Mouse (Mus musculus) hindbrain, embryonic 15.5 days (tissue): ENCODE data around the gene Pramef20. TPM values are rescaled to one million over a fixed set of nuclear protein-coding genes. Genes with fewer than 3 reads are reported as not detected.
"Not testable (repeated sequence)": the region's sequence is repeated elsewhere in the genome, so short reads cannot be mapped to it uniquely, and the experiment has no call there.

Experiments used
- ATAC-seq: fragments of 200-750 bp; cut with Nextera tagmentation; 2 replicates; pipeline ENCODE4 v1.8.0; 2017; ENCODE audit warnings: low read depth, moderate number of reproducible peaks, moderate TSS enrichment; ENCODE audit not compliant: low FRiP score
- H3K27ac ChIP-seq: fragments of 300-500 bp; sonication (generic); replicated peaks from 2 replicates; pipeline ENCODE4 v1.5.1; 2015; ENCODE audit warnings: mild to moderate bottlenecking, inconsistent platforms
- H3K27me3 ChIP-seq: fragments of 300-500 bp; sonication (generic); 2 replicates; pipeline ENCODE4 v1.6.1; 2015; ENCODE audit warnings: control low read depth, inconsistent platforms
- H3K36me3 ChIP-seq: fragments of 300-500 bp; sonication (generic); 2 replicates; pipeline ENCODE4 v1.6.1; 2015; ENCODE audit warnings: control low read depth, inconsistent platforms
- H3K4me1 ChIP-seq: fragments of 300-500 bp; sonication (generic); replicated peaks from 2 replicates; pipeline ENCODE4 v1.6.1; 2015; ENCODE audit warnings: control low read depth, inconsistent platforms
- H3K4me2 ChIP-seq: fragments of 300-500 bp; sonication (generic); 2 replicates; pipeline ENCODE4 v1.6.1; 2015; ENCODE audit warnings: moderate library complexity, mild to moderate bottlenecking, inconsistent platforms
- H3K4me3 ChIP-seq: fragments of 300-500 bp; sonication (generic); 2 replicates; pipeline ENCODE4 v1.5.1; 2015; ENCODE audit warnings: mild to moderate bottlenecking, inconsistent platforms
- H3K9ac ChIP-seq: fragments of 300-500 bp; sonication (generic); 2 replicates; pipeline ENCODE4 v1.6.1; 2015; ENCODE audit warnings: inconsistent platforms
- H3K9me3 ChIP-seq: fragments of 300-500 bp; sonication (generic); 2 replicates; pipeline ENCODE4 v1.6.1; 2016; ENCODE audit warnings: control low read depth, inconsistent platforms
- WGBS: fragments of 180-500 bp; shearing (Covaris S2); methylation state at CpG from one replicate; pipeline ENCODE4 v1.1.7; 2015; 5-methylcytosine and 5-hydroxymethylcytosine counted together
- polyA plus RNA-seq: library from polyadenylated mRNA; unstranded; fragments of >200 nt; fragmentation: Nextera tagmentation; extraction: Ambion mirVana; gene quantifications from 2 replicates; pipeline ENCODE4 v1.2.1, GENCODE M21; 2015

Gene Pramef20
- not detected in 2 replicates for polyA plus RNA-seq

- 53% methylated on average over 2 of the region's 2 CpGs for WGBS
- Histone ChIP-seq H3K4me3 (no peak within 1 kb of the TSS), H3K4me2 (no peak within 1 kb of the TSS), H3K27me3 (no peaks in the 10 kb centered on the region), H3K9ac (no peak within 1 kb of the TSS), H3K27ac (no peak within 1 kb of the TSS), H3K9me3 (peaks cover 5% of the 10 kb centered on the region; the same call in 1 of the 2 replicates), H3K4me1 (no peaks in the 10 kb centered on the region), H3K36me3 (no peaks in the 10 kb centered on the region)
- ATAC-seq = no peak
Observed at GRCm38 (mm10) chr4:144377911-144378310, at the start of gene Pramef20. Gene Pramef20 (minus strand): TSS chr4:144377933.

- no peak overlapping the region for H3K4me3 ChIP-seq
- peaks cover 7% of the 10 kb centered on the region; the same call in 1 of the 2 replicates for H3K9me3 ChIP-seq
- no peak overlapping the region for H3K9ac ChIP-seq
- no peak overlapping the region for H3K4me2 ChIP-seq
- H3K36me3 ChIP-seq = no peaks in the 10 kb centered on the region
- H3K27me3 ChIP-seq = no peaks in the 10 kb centered on the region
- WGBS = 81% methylated on average over 5 of the region's 5 CpGs
- no peak overlapping the region for H3K27ac ChIP-seq
- H3K4me1 ChIP-seq = no peaks in the 10 kb centered on the region
- ATAC-seq = no peak
Observed at GRCm38 (mm10) chr4:144424590-144424989, 46.9 kb upstream of the Pramef20 start.

DNA sequence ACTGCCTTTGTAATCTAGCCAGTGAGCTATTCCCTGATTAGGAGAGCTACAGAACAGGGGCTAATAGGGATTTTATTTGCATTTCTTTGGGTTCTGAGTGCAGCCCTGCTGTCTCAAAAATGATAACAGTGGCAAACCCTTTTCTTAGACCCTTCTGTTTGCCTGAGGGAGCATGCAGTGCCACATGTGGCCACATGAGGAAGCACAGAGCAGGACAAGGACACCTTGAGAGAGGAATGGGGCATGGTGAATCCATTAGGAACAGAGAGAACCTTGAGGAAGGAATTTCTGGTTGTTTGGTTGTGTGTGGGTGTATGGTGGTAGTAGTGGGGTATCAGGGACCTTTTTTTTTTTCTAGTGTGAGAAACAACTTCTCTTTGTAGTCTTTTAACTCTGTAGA lies 42.9 kb upstream of the Pramef20 start:
- ATAC-seq = no peak
- Histone ChIP-seq H3K27me3 (no peaks in the 10 kb centered on the region), H3K9me3 (peaks cover 10% of the 10 kb centered on the region), H3K4me3 (no peak overlapping the region), H3K4me2 (no peak overlapping the region), H3K9ac (no peak overlapping the region), H3K27ac (no peak overlapping the region), H3K4me1 (no peaks in the 10 kb centered on the region), H3K36me3 (no peaks in the 10 kb centered on the region)

- WGBS = 80% methylated on average over 9 of the region's 9 CpGs
- no peaks in the 10 kb centered on the region for H3K27me3 ChIP-seq
- H3K4me1 ChIP-seq = no peaks in the 10 kb centered on the region
- no peak within 1 kb of the TSS for H3K4me2 ChIP-seq
- peaks cover 4% of the 10 kb centered on the region for H3K9me3 ChIP-seq
- H3K9ac ChIP-seq = no peak within 1 kb of the TSS
- no peak within 1 kb of the TSS for H3K27ac ChIP-seq
- no peak within 1 kb of the TSS for H3K4me3 ChIP-seq
- H3K36me3 ChIP-seq = no peaks in the 10 kb centered on the region
- ATAC-seq = no peak
Observed at GRCm38 (mm10) chr4:144408290-144408689, 30.6 kb upstream of the Pramef20 start, which contains the start of gene Pramef12. Gene Pramef12 (minus strand): TSS chr4:144408464.

DNA sequence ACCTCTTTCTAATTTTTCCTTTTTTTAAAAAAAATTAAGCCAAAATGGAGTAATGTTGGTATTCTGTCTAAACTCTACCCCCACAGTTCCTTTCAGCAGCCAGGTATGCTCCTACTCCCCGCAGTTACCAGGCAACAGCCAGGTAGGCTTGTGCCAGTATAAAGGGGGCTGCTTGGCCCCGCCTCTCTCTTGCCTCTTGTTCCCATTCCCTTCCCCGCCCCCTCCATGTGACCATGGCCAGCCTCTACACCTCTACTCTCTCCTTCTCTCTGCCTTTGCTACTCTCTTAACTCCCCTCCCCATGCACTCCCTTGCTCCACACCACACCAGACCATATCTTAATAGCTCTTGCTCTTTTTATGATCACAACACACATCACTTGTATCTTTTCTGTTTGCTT lies 28.5 kb upstream of the Pramef20 start:
- no peak overlapping the region for H3K27ac ChIP-seq
- H3K36me3 ChIP-seq = no peaks in the 10 kb centered on the region
- ATAC-seq = no peak
- no peaks in the 10 kb centered on the region for H3K27me3 ChIP-seq
- peaks cover 4% of the 10 kb centered on the region for H3K9me3 ChIP-seq
- no peak overlapping the region for H3K4me2 ChIP-seq
- no peaks in the 10 kb centered on the region for H3K4me1 ChIP-seq
- WGBS = 70% methylated on average over 3 of the region's 3 CpGs
- H3K4me3 ChIP-seq = no peak overlapping the region
- no peak overlapping the region for H3K9ac ChIP-seq

DNA sequence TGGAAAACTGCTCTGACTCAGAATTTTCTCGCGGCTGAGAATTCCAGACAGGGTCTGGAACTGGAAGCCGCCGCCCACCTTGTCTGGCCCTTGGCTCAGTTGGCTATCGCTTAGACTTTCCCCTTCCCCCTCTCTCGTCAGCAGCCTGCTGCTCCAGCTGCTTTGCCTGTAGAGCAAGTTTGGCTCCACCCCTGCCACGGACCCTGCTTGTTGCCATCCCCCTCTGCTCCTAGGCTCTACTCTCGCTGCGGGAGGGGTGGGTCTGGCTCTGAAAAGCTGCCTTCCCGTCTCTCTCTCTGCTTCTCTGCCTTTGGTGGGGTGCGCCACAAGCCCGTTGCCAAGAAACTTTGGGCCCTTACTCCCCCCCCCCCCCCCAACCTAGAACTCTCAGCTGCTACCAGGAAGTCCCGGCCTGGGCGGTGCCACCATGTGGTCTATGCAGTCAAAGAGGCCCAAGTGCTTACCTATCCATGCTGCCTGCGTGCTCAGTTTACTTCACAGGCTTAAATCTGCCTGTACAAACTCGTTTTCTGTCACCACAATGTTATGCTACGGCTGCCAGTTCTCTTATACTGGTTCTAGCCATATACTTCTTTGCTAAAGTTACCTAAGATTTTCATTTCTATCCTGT lies 26.8 kb upstream of the Pramef20 start:
- H3K36me3 ChIP-seq = no peaks in the 10 kb centered on the region
- no peak overlapping the region for H3K27ac ChIP-seq
- peak overlapping the region; percentile 43 for H3K4me2 ChIP-seq
- no peaks in the 10 kb centered on the region for H3K27me3 ChIP-seq
- H3K4me3 ChIP-seq = 0 out of 2 replicates have a peak overlapping the region, but pooled peaks have one; percentile 8
- H3K4me1 ChIP-seq = no peaks in the 10 kb centered on the region
- 9% methylated on average over 17 of the region's 17 CpGs for WGBS
- peaks cover 4% of the 10 kb centered on the region; the same call in 1 of the 2 replicates for H3K9me3 ChIP-seq
- H3K9ac ChIP-seq = no peak overlapping the region
- no peak for ATAC-seq

GRCm38 (mm10) chr4:144402712-144403111 lies 25.0 kb upstream of the Pramef20 start:
- Histone ChIP-seq H3K4me2 (no peak overlapping the region), H3K4me3 (no peak overlapping the region), H3K4me1 (no peaks in the 10 kb centered on the region), H3K36me3 (no peaks in the 10 kb centered on the region), H3K9ac (no peak overlapping the region), H3K27ac (no peak overlapping the region), H3K9me3 (peaks cover 4% of the 10 kb centered on the region; the same call in 1 of the 2 replicates), H3K27me3 (no peaks in the 10 kb centered on the region)
- WGBS = 86% methylated on average over 4 of the region's 4 CpGs
- ATAC-seq = no peak

DNA sequence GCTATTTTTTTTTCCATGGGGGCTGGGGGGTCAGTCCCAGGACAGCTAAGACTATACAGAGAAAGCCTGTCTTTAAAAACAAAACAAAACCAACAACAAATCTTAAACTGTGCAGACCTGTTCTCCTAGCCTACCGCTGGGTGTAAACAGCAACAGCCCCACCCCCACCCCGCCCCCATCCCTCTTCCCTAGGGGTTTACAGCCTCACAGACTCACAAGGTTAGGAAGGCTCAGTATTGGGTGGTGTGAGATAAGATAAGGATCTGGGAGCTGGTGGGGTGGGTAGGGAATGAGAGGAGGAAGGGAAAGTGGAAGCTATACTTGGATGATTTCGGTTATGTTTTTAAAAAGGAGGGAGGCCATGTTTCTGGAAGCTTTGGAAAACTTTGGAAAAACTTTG lies 18.6 kb upstream of the Pramef20 start:
- H3K9ac ChIP-seq = no peak overlapping the region
- 0 out of 2 replicates have a peak, but pooled peaks cover 10% of the 10 kb centered on the region for H3K9me3 ChIP-seq
- no peak overlapping the region for H3K4me3 ChIP-seq
- H3K27ac ChIP-seq = no peak overlapping the region
- H3K36me3 ChIP-seq = no peaks in the 10 kb centered on the region
- ATAC-seq = no peak
- H3K4me2 ChIP-seq = no peak overlapping the region
- WGBS = 49% methylated on average over 3 of the region's 3 CpGs
- no peaks in the 10 kb centered on the region for H3K27me3 ChIP-seq
- no peaks in the 10 kb centered on the region for H3K4me1 ChIP-seq

DNA sequence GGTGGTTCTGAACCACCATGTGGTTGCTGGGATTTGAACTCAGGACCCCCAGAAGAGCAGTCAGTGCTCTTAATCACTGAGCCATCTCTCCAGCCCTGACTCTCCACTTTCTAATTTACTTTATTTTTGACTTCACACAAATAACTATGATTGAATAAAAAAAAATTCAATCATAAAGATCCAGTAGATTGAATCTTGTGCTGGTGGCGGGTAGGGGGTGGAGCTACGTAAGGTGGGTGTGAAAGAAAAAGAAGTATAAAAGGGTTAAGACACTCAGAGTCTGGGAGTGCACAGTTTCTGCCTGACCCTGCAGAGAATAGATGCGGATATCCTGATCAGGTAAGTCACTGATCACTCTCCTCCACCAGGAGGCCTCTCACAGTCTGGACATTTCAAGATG lies 20.1 kb downstream of the Pramef20 start, which contains the start of gene Gm13119:
Gene Gm13119 (plus strand): TSS at position 301 of the 400 bp plus-strand sequence.
- WGBS = 86% methylated on average over 3 of the region's 3 CpGs
- H3K9ac ChIP-seq, H3K4me1 ChIP-seq, H3K36me3 ChIP-seq, H3K4me3 ChIP-seq, H3K9me3 ChIP-seq, H3K4me2 ChIP-seq, ATAC-seq, H3K27ac ChIP-seq, H3K27me3 ChIP-seq: not testable (repeated sequence)

DNA sequence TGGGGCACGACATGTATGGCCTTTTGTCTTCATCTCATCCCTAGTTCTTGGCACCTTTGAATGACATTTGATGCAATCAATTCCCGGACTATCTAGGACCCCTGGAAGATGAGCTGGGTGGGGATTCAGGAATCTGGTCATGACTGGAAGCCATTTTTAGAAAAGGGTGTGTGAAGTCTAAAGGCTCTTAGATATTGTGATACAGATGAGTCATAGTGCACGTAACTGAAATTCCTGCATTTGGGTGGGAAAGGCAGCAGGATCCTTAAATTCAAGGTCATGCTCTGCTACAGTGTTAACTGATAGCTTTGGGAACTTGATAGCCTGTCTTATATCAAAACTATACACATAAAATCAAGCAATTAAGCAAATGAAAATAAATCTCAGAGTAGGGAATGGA lies 41.9 kb downstream of the Pramef20 start:
- not testable (repeated sequence) for H3K27ac ChIP-seq, H3K4me1 ChIP-seq, H3K9ac ChIP-seq, H3K4me3 ChIP-seq, H3K27me3 ChIP-seq, H3K4me2 ChIP-seq, H3K9me3 ChIP-seq, ATAC-seq, H3K36me3 ChIP-seq
- 77% methylated on average over 3 of the region's 3 CpGs for WGBS

- not testable (repeated sequence) for H3K4me3 ChIP-seq, H3K9ac ChIP-seq, H3K4me2 ChIP-seq, H3K4me1 ChIP-seq, H3K36me3 ChIP-seq, ATAC-seq, H3K27me3 ChIP-seq, H3K9me3 ChIP-seq, H3K27ac ChIP-seq
- 64% methylated on average over 4 of the region's 4 CpGs for WGBS
Observed at GRCm38 (mm10) chr4:144329949-144330348, 47.8 kb downstream of the Pramef20 start, which contains the start of gene Gm13128. Gene Gm13128 (plus strand): TSS chr4:144330249.
